Mouse (Mus musculus) olfactory bulb, adult 2 months (tissue): ENCODE data around the gene Chl1.

Experiments
- CTCF ChIP-seq: fragments of 200-500 bp; IDR thresholded peaks from 2 replicates; pipeline ENCODE4 v1.5.1; 2012; ENCODE audit warnings: low read depth, mild to moderate bottlenecking, low read length, moderate library complexity; ENCODE audit not compliant: insufficient read depth
- POLR2A ChIP-seq: fragments of 200-500 bp; IDR thresholded peaks from 2 replicates; pipeline ENCODE4 v1.6.1; 2012; ENCODE audit warnings: mild to moderate bottlenecking, low read depth, low read length, moderate library complexity; ENCODE audit not compliant: insufficient read depth

GRCm38 (mm10) chr6:103675145-103675544, 164.8 kb downstream of the Chl1 start:
- no peak for TF ChIP-seq CTCF
- TF ChIP-seq POLR2A, result no peak
